Mouse (Mus musculus): ENCODE results near the gene Gfi1b.

DNA sequence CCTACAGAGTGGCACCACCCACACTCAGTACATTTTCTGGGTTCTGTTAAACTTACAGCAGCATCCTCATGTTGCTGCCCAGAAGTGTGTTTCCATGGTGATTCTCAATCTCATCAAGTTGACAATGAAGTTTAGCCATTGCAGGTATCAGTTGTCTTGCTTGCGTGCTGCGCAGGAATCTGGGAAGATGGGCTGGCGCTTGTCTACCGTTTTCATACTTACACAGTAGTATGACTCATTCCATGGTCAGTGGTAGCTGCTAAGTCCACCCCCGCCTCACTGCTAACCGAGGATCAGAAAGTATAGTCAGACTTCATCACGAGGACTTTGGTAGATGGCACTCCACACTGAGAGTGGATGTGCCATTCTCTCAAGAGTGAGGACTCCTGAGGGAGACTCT, 31.6 kb upstream of the Gfi1b start:
- TF ChIP-seq USF1 (IDR thresholded peaks at IDR 0.05; ENCODE audit: low read depth), result no peak
- TF ChIP-seq CTCF (IDR thresholded peaks at IDR 0.05; ENCODE audit: control insufficient read depth, insufficient read depth, insufficient read length), result no peak
- no peak for TF ChIP-seq MYOG (IDR thresholded peaks at IDR 0.05; ENCODE audit: control insufficient read depth, extremely low read depth, insufficient read length)
- TF ChIP-seq MAX (IDR thresholded peaks at IDR 0.05), result no peak
- no peak for TF ChIP-seq FOSL1 (IDR thresholded peaks at IDR 0.05; ENCODE audit: insufficient read depth, low read length, poor library complexity, severe bottlenecking)
- no peak for TF ChIP-seq CEBPB (IDR thresholded peaks at IDR 0.05; ENCODE audit: low read depth)
